Mouse (Mus musculus): ENCODE data around the gene Mettl14.
"Not testable (repeated sequence)": the region's sequence is repeated elsewhere in the genome, so short reads cannot be mapped to it uniquely, and the experiment has no call there.

Mettl14 gene

DNA sequence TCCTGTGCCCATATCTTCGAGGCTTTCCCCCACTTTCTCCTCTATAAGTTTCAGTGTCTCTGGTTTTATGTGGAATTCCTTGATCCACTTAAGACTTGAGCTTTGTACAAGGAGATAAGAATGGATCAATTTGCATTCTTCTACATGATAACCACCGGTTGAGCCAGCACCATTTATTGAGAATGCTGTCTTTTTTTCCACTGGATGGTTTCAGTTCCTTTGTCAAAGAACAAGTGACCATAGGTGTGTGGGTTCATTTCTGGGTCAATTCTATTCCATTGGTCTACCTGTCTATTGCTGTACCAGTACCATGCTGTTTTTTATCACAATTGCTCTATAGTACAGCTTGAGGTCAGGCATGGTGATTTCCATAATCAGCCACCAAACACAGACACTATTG, 19.1 kb downstream of the Mettl14 start:
- not testable (repeated sequence) for DNase-seq (ENCODE audit: low spot score in 2 of 2)

GRCm38 (mm10) chr3:123356377-123356991, 29.4 kb downstream of the Mettl14 start:
- no peak for DNase-seq (ENCODE audit: low spot score in 2 of 2)

GRCm38 (mm10) chr3:123354388-123354787, 31.5 kb downstream of the Mettl14 start:
- no peak for DNase-seq (ENCODE audit: low spot score in 2 of 2)

DNA sequence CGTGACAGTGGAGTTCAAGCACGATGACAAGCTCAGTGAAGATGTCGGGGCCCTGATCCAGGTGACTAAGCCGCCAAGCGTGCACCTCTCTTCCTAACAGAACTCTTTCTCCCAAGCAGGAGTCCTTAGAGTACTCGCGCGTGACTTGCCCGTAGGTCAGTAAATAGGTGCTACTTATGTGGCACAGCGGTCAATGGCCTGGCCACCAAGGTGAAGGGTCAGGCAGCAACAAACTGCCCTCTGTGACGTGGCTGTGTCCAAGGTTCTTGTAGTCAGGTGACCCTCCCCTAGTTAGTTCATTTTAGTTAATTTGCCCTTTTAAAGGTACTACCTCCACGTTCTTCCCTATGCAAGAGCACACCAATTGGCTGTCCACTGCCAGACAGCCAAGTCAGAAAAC, 32.2 kb downstream of the Mettl14 start:
- DNase-seq (ENCODE audit: low spot score in 2 of 2): no peak

- DNase-seq (ENCODE audit: low spot score in 2 of 2): peak in 1 of 2 experiments; percentile 45
These were observed 32.7 kb downstream of the Mettl14 start for GRCm38 (mm10) chr3:123353183-123353582.

DNA sequence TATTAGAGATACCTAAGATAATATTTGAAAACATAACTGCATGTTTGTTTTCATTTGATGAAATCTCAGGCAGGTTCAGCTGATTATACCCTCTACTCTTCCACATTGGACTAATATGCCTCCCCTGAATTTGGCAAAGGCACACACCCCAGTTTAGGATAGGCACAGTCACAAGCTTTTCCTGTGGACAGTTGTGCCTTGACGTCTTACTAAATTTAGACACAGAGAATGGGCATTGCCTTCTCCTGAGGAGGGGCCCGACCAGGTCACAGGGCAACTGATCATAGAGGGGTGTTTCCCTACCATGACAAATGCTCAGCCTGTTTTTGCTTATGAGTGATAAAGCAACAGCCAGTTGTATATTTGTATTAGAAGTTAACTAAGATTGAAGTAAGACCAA, 34.4 kb downstream of the Mettl14 start:
- DNase-seq (ENCODE audit: low spot score in 2 of 2): no peak

DNA sequence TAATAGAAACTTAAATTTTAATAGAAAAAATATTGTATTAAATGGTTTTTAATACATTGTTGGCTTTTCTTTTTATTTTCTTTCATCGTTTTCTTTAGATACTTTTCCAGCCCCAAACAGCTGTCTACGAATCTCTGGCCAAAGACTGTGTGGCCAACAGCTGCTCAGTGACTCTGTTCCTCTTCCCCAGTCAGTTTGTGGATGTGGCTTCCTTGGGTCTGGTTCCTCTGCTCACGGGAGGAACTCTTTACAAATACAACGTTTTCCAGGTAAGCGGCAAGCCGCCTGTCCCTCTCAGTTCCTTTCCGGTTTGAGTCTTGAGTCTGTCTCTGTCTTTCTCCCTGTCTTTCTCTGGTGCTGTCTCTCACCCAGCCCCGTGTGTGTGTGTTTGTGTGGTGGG, 35.3 kb downstream of the Mettl14 start:
- no peak for DNase-seq (ENCODE audit: low spot score in 2 of 2)

GRCm38 (mm10) chr3:123348080-123348802, 37.7 kb downstream of the Mettl14 start:
- peak; percentile 13 to 51 for DNase-seq (ENCODE audit: low spot score in 2 of 2)

- no peak for DNase-seq (ENCODE audit: low spot score in 2 of 2)
These were observed 42.2 kb downstream of the Mettl14 start for GRCm38 (mm10) chr3:123343690-123344089.

DNA sequence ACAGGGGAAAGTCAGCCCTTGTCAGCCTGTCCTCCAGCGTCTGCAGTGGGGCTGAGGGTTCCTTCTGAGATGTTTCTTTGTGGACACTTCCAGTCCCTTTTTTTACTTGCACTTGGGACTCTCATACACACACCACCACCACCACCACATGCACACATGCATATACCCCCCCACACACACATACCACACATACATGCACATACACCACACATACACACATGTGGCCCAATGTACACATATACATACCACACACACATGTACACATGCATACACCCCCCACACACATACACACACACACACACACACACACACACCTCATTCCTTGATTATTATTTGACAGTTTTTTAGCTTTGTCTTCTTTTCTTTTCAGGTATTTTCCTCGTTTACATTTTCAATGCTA, 44.9 kb downstream of the Mettl14 start:
- DNase-seq (ENCODE audit: low spot score in 2 of 2): no peak

DNA sequence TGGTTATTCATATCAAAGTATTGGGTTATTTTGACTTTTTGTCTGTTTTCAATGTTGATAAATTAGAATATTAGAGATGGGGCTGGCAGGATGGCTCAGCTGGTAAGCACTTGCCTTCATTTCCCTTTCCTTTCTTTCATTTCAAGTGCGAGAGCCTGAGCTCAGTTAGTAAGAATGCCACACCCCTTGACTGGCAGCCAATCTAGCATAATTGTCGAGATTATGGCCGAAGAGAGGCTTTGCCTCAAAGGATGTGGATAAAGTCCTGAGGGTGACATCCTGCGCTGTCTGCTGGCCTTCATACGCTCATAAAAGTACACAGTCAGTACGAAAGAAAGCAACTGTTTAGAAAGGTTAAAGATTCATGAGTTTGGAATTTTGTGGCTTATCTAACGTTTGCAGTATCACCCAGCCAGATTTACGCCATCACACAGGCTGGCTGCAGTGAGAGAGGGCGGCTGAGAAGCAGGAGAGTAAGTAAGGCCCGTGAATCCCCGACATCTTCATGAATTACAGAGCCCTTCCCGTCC, 47.2 kb downstream of the Mettl14 start:
- DNase-seq (ENCODE audit: low spot score in 2 of 2): no peak

GRCm38 (mm10) chr3:123337853-123338252, 48.1 kb downstream of the Mettl14 start:
- no peak for DNase-seq (ENCODE audit: low spot score in 2 of 2)

- no peak for DNase-seq (ENCODE audit: low spot score in 2 of 2)
These were observed 49.0 kb downstream of the Mettl14 start for GRCm38 (mm10) chr3:123336951-123337350.

GRCm38 (mm10) chr3:123336455-123336854, 49.5 kb downstream of the Mettl14 start:
- no peak for DNase-seq (ENCODE audit: low spot score in 2 of 2)

DNA sequence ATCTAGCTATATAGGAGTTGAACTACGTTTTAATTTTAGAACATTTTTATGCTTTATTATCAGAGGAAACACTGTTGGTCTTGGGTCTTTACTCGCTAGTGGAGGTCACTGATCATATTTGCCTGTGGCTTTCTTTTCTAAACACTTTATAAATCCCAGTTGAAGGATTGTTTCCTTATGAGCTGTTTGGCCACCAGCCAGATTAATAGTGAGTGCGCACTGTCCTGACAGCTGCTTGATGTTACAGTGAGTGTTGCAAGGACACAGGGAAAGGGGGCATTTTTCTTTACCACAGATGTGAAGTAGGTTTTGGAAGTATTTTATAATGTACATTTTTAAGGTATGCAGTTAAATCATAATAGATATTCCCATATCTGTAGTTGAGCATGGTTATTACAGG, 50.4 kb downstream of the Mettl14 start:
- no peak for DNase-seq (ENCODE audit: low spot score in 2 of 2)

GRCm38 (mm10) chr3:123334947-123335346, 51.0 kb downstream of the Mettl14 start:
- DNase-seq (ENCODE audit: low spot score in 2 of 2): no peak

GRCm38 (mm10) chr3:123333055-123333424, 52.9 kb downstream of the Mettl14 start:
- DNase-seq (ENCODE audit: low spot score in 2 of 2): no peak

GRCm38 (mm10) chr3:123332330-123333054, 53.4 kb downstream of the Mettl14 start:
- no peak for DNase-seq (ENCODE audit: low spot score in 2 of 2)

DNA sequence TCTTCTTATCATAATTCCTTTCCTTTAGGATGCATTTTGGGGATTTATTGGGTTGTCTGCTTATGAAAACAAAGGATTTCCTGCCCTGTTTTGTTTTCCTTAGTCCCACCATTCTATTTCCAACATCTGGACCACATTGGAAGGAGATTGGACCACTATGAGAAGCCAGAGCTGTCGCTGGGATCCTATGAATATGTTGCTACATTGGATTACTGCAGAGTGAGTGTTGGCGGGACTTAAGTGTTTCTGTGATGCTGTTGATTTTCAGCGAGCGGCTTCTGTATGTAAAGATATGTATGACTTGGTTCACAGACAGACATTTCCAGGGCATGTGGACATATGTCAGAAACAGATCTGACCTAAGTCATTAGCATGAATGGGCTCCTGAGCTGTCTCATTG, 55.7 kb downstream of the Mettl14 start:
- no peak for DNase-seq (ENCODE audit: low spot score in 2 of 2)

DNA sequence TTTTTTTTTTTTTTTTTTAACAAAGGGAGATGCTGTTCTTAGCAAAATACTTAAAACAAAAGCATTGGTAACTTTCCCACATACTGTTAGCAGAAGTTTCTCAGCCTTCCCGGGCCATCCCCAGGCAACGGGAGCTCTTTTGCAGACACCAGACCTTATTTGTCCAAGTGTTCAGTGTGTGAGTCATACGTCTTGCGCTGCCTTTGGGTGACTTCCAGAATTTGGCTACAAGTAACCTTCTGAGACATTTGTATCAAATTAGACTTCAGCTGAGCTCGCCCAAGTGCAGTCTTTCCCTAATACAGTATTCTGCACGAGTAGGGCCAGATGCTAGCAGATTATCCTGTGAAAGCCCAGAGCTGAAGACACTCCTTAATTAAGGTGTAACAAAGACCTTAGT, 56.7 kb downstream of the Mettl14 start:
- DNase-seq (ENCODE audit: low spot score in 2 of 2): peak in 1 of 2 experiments; percentile 11

- DNase-seq (ENCODE audit: low spot score in 2 of 2): no peak
These were observed 61.6 kb downstream of the Mettl14 start for GRCm38 (mm10) chr3:123324326-123324725.

- DNase-seq (ENCODE audit: low spot score in 2 of 2): peak in 1 of 2 experiments; percentile 11
These were observed 63.8 kb downstream of the Mettl14 start for GRCm38 (mm10) chr3:123322147-123322546.

DNA sequence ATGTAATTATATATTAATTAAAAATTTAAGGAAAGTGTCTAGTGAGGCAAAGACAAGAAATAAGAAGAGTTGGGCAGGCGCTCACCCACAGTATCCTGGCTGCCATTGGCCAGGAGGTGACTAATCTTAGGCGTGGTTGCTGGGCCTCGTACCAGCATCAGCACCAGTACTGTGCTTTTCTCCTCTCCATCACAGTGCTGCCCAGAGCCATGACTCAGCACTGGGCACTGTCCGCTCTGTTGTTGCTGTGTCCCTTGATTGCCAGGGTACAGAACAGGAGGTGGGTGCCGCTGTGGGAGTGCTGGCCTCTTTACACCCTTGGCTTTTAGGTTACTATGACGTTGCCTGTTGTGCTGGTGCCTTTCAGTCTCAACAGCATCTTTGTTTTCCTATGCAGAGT, 64.3 kb downstream of the Mettl14 start:
- DNase-seq (ENCODE audit: low spot score in 2 of 2): peak in 1 of 2 experiments; percentile 15
